Mouse (Mus musculus) adipocyte (in vitro differentiated cells): ENCODE measurements around the gene Ccdc62.

ENCODE experiments used
- DNase-seq: peaks from one replicate; pipeline ENCODE4 v3.0.0-alpha.2; 2016; ENCODE audit warnings: low spot score

The Ccdc62 gene

DNA sequence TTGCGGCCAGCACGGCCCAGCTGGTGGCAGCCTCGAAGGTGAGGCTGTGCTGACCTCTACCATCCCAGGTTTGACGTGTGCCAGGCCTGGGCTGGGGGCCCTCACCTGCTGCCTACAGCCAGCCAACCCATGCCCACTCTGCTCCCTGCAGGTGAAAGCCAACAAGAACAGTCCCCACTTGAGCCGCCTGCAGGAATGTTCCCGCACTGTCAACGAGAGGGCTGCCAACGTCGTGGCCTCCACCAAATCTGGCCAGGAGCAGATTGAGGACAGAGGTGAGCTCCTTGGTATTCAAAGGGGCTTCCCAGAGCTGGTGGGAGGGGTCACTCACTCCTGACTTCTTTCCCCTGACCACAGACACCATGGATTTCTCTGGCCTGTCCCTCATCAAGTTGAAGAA, 70.8 kb downstream of the Ccdc62 start:
- no peak for DNase-seq

DNA sequence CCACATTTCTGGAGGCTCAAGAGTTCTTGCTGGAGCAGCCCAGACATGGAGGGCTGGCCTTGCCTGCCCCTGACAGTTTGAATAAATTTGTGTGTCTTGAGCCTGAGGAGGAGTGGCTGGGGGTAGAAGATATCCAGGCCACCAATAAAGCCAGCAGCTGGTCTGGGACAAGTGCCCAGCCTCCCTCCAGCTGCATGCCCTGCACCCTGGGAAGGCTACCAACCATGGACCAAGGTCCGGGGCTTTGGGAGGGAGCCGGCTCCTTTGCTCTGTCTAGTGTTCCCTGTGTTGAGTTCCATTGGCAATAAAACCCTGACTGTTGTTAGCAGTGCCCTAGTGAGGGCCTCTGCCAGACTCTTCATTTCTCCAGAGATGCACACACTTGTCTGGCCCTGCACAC, 72.4 kb downstream of the Ccdc62 start:
- DNase-seq = peak; percentile 94

DNA sequence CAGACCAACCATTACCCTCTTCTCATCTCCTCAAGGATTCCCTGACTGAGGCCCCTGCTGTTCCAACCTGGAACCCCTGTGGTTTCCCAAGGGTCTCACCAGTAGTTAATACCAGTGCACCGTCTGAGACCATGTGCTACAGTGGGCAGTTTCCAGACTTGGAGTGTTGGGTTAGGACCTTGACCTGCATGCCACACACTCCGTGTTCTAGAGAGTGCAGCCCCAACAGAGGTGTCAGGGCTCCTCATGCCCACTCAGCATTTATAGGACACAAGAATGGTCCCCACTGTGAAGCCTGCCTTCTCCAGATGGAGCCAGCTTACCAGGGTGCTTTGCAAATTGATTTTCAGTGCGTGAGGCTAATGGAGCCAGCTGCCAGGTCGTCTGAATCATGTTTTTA, 72.9 kb downstream of the Ccdc62 start:
- DNase-seq = no peak

DNA sequence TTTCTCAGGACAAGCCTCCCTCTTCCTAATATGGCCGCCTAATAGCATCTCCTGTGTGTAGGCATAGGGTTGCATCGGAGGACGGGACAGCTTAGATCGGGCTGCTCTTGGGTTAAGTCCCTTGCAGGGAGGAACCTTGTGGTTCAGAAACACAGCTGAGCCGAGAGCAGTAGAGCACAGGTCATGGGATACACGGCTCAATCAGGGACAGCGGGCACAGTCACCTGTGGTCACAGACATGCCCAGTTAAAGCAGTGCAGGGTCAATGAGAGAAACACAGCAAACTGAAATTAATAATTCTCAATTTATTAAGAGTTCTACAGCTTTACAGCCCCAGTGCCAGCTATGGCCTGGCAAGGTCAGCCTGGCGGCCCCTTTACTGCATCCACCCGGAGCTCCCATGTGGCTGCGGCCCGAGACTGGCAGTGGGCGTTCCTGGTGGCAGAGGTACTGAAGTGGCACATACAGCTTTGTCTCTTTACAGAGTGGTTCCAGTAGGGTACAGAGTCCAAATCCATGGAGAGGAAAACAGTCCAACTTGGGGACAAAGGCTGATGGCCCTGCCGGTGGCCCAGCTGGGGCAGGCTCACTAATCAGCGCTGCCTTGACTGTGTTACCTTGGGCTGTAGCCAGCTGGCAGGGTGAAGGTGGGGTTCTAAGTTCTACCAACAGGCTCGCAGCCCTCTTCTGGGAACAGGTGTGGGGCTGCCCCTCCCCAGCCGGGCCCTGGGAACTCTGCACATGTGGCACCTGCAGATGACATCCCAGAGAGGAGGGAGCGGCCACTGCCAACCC, 74.1 kb downstream of the Ccdc62 start:
- no peak for DNase-seq

DNA sequence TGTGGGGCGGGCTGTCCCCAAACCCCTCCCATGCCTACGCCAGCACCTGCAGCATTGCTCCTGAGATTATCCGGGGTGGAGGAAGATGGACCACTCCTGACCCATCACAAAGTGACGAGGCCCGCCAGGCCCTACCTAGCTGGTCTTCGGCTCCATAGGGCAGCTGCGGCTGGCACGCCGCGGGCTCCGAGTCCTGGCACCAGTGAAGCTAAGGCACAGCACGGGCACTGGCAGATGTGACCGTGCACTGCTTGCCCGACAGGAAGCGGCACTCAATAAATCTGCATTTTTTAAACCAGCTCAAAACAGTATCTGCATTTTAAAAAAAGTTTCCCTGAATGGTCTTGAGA, 74.6 kb downstream of the Ccdc62 start:
- DNase-seq = no peak

DNA sequence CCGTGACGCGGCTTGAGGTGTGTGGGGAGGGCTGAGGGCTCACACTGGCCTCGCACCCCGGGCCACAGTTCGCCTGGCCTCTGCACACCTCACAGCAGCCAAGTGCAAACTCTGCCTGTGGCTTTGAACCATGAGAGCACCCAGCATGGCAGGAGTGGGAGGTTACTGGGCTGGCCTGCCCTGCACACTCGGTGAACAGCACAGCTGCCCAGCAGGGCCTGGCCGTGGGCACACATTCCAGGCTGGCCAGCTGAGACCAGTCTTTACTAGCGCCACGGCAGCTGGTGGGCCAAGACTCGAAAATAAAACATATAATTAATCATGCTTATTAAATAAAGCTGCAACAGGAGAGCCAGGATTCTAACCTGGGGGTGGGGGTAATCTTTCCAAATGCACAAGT, 75.1 kb downstream of the Ccdc62 start:
- no peak for DNase-seq

DNA sequence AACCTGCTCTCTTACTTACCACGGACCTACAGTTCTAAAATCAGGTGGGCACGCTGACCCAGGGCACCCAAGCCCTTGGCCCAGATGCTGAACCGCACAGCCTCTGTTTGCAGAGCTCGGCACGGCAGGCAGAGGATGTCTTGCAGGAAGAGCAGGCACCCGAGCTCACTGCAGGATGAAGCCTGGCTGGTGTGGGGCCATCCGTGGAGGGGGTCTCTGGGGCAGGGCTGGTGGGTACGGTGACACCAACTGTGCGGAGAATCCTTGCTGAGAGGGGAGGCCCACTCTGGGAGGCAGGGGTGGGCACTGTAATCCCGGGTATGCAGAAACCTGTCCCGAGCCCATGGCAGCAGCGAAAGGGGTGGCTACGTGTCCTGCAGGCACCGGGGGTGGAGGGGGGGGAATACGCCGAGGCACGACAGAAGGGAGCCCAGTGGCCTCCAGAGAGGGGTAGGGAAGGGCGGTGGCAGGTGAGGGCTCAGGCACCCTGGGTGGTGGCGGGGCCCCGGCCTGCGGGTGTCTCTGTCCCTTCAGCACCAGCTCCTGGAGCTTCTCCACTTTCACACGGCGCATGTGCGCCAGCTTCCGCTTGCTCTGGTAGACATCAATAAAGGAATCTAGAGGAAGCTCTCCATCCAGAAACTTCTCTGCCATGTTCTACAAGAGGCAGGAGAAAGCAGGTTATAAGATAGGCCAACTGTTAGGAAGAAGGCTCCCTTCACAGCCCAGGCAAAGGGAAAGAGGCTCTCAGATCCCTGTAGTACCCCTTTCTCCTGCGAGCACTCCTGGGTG, 75.8 kb downstream of the Ccdc62 start:
- DNase-seq = no peak

DNA sequence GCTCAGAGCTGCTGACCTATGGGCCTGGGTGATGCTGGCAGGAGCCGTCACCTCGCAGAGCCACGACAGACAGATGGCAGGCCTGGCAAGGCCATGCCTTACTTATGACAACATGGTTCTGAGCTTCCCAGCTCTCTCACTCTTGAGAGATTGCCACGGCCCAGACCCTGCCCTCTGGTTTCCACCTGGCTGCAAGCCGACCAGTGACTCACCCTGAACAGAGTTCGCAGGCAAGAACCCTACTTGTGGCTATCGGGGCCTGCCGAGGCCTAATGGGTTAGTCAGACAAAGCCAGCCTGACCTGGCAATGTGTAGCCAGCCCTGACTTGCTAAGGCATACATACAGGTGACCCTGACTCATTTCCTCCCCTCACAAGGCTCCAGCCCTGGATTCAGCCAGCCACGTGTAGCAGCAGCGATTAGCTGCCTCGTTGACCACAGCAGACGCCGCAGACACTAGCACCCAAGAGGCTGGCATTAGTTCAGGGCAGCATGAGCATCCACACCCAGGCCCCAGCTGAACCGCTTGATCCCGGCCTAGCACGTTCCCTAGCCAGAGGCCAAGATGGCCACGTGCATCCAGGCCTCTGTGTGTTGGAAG, 76.5 kb downstream of the Ccdc62 start:
- DNase-seq = peak; percentile 98

DNA sequence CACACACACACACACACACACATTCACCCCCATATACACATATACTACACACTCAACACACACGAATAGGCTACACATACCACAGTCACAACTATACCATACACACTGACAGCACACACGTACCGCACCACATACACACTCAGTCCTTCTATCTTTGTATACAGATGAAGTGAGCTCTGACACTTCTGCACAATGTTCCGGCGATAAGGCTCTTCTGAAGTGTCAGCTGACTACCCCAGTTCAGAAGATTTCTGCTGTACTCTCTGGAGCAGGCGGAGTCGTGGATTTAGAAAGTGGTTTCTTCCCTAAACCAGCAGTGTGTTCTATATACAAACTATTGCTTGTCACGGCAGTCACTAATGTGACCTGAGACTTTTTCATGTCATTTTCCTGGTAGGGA, 79.6 kb downstream of the Ccdc62 start:
- no peak for DNase-seq

DNA sequence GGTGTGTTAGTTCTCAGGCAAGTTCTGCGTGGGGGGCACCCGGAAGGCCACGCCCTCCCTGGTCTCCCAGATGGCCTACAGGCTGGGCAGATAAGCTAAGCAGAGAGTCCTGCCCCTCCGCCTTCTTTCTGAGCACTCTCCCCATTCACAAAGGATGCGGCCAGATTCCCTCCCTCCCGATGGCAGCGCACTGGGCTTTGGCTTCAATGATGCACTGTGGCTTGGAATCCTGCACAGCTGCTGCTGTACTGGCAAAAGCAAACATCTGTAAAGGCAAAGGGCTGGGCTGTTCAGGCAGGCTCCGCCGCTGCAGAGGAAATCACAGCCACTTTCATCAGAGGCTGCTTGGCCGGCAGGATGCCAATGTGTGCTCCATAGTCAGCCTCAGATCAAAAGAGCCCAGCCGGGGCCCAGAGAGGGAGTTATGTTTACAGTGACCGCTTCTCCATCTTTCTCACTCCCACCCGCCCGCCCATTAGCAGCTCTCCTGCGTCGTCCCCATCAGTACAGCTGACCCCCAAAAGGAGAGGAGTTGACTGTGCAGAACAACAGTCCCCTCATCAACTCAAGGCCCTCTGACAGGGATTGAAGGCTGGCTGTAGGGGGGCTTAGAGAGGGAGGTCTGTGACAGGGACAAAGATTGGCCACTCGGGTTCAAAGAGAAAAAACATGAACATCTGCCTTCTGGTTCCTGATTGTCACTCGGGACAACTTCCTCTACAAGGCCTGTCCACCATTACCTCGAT, 80.6 kb downstream of the Ccdc62 start:
- no peak for DNase-seq

DNA sequence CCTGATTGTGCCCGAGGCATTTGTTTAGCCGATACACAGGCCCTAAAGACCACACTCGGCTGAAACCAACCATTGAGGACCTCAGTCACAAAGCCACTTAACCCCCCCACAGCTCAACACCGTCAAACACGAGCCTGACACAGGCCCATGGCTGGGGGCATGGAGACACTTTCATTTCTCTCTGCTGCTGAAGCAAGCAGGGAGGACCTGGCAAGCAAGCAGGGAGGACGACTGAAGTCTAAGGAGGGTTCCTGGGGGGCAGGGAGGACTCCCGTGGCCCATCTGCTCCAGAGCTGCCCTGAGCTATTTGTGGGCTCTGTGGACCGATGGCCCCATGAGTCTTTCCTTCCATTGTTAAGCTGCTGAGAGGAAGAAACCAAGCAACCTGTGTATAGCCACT, 81.4 kb downstream of the Ccdc62 start:
- no peak for DNase-seq

DNA sequence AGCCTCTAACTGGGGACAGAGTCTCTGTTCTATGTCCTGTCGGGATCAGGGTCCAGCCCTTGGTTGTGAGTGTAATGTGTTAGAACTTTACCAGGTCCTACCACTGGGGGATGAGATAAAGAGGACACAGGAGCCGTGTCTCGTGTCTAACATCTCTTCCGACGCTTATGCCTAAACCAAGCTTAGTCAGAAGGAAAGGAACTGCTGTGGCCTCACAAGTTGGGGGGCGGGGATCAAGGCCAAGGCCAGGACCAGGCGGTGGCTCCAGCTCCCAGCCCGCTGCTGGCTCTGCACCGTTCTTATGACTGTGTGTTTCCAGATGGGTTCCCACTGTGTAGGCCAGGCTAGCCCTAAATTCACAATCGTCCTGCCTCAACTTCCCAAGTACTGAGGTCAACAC, 82.4 kb downstream of the Ccdc62 start:
- no peak for DNase-seq

DNA sequence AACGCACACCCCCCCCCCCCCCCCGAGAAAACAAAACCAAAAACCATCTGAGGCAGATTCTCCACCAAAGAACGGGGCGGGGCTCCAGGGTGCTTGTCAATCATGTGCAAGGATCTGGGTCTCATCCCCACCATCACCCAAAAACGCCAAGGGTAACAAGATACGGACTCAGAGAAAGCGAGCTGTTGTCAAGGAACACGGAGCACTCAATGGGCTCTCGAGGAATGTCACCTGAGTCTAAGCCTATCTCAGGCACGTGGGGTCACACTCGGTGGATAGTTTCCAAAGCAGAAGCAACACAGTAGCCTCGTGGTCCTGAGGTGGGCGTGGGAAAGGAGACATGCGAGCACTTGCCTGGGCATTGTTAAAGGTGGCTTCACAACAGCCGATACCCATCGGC, 83.3 kb downstream of the Ccdc62 start:
- DNase-seq = no peak

DNA sequence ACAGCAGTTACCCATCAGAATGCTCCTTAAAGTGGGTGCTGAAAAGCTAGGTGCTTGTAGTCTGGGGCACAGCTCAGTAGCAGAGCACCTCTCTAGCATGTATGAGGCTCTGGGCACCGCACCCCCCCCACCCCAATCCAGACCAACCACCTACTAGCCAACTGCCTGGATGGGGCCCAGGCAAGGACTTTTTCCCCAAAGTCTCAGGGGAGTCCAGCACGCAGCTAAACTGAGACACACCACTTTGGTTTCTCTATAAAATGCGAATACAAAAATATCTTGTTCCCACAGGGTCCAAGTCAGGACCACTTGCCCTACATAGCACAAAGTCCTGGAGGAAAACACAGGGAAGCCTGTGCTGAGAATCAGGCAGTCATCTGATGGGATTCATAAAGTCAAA, 83.7 kb downstream of the Ccdc62 start:
- DNase-seq = no peak

DNA sequence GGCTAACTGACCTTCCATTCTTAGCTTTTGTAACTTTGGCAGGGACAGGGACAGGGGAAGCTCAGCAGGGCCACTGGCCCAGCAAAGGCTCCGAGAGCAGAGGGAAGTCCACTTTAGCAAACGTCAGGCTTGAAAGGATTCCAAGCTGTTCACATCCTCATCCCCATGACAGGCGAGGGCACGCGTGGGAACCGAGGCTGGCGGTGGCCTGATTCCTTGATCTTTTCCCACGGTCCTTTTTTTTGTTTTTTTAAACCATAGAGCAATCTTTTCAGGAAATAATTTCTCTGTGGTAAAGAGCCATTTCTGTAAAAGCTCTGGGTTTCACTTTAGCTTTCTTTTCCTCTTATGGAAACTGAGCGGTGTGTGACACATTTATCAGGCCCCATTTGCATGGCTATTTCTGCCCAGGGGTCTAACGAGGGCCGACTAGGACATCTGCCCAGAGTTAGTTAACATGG, 84.3 kb downstream of the Ccdc62 start:
- DNase-seq = peak; percentile 69

DNA sequence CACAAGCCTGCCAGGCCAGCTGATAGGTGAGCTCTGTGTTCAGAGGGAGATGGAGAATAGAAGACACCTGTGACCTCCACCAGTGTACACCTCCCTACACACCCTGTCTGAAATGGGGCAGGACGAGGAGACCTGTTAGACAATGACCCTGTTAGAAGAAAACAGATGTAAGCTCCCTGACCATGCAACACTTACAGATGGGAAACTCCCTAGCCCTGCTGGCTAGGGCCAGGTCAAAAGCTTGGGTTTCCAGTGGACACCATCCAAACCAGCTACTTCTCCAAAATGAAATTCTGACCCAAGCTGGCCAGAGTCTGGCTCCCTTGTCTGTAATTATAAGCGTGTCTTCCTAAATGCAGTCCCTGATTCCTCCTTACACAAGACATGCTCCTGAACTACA, 85.2 kb downstream of the Ccdc62 start:
- peak; percentile 58 for DNase-seq

DNA sequence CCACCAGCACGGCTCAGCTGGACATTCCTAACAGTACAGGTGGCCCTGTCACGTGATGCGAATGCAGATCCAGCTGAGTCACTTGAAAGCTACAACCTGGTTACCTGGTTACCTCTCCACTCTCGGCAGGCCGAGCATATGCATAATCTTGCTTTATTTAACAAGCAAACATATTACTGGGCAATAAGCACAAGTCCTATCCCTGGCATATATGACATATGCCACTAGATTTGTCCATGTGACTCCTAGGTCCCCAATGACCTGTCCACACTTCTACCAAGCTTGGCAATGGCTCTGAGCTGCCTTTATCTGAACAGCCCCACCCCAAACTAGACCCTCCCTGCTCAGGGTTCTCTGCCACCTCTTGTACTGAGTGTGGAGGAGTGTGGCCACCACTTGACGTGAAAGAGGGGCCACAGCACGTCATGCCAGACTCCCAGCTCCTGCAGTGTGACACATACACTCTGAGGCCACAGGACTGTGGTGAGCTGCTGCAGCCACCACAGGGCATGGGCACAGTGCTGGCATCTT, 85.9 kb downstream of the Ccdc62 start:
- no peak for DNase-seq

DNA sequence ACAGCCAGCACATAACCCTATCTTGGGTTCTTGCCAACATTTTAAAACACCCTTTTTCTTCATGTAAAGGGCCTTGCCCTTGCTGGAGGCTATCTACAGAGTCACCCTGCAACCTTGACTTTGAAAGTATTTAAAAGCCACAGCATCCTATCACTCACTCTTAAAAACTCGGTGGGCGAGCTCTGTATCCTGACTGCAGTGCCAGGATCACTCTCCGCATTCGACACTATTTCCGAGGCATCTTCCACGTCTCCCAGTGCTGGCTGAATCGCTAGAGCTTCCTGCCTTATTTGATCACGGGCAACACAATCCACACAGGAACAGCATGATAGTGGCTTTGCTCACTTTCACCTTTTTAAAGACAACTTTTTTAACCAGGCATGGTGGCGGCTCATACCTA, 87.5 kb downstream of the Ccdc62 start:
- no peak for DNase-seq

DNA sequence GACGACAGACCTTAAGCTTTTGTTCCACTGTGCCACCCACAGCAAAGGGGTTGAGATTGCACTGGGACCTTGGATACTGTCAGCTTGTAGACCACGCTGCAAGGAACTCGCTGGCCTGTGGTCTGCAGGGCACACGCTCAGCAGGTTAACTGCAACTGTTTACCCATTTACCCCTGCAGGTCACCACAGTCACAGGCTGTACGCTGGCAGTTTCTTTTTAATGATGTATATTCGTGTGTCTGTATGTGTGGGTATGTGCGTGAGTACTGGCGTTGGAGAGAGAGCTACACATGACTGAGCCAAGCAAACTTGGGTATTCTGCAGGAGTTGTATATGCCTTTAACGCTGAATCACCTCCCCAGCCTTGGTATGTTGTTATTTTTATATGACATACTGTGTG, 88.2 kb downstream of the Ccdc62 start:
- DNase-seq = no peak
